Mouse (Mus musculus) midbrain, postnatal 0 days (tissue): ENCODE results near the gene Lrrc40. TPM values are rescaled to one million over a fixed set of nuclear protein-coding genes. Genes with fewer than 3 reads are reported as not detected.

ENCODE experiments used
- ATAC-seq: fragments of 200-750 bp; cut with Nextera tagmentation; 2 replicates; pipeline ENCODE4 v1.8.0; 2017; ENCODE audit warnings: moderate number of reproducible peaks, mild to moderate bottlenecking, moderate TSS enrichment, moderate library complexity; ENCODE audit not compliant: low FRiP score
- DNase-seq: peaks from one replicate; pipeline ENCODE4 v3.0.0-alpha.2; 2015; ENCODE audit warnings: low spot score
- H3K27ac ChIP-seq: fragments of 300-500 bp; sonication (generic); 2 replicates; pipeline ENCODE4 v1.5.1; 2014; ENCODE audit warnings: low read depth, mild to moderate bottlenecking, low read length, mixed read lengths
- H3K27me3 ChIP-seq: fragments of 300-500 bp; sonication (generic); 2 replicates; pipeline ENCODE4 v1.6.1; 2014; ENCODE audit warnings: low read length, control low read depth, mixed read lengths; ENCODE audit not compliant: insufficient read depth
- H3K36me3 ChIP-seq: fragments of 300-500 bp; sonication (generic); 2 replicates; pipeline ENCODE4 v1.6.1; 2014; ENCODE audit warnings: low read length, control low read depth, mixed read lengths; ENCODE audit not compliant: insufficient read depth
- H3K4me1 ChIP-seq: fragments of 300-500 bp; sonication (generic); 2 replicates; pipeline ENCODE4 v1.6.1; 2014; ENCODE audit warnings: mild to moderate bottlenecking, control low read depth, antibody characterized with exemption, low read length, mixed read lengths; ENCODE audit not compliant: insufficient read depth
- H3K4me2 ChIP-seq: fragments of 300-500 bp; sonication (generic); 2 replicates; pipeline ENCODE4 v1.6.1; 2014; ENCODE audit warnings: low read depth, mild to moderate bottlenecking, low read length, mixed read lengths; ENCODE audit not compliant: poor library complexity, severe bottlenecking
- H3K4me3 ChIP-seq: fragments of 300-500 bp; sonication (generic); 2 replicates; pipeline ENCODE4 v1.5.1; 2014; ENCODE audit warnings: low read depth, mild to moderate bottlenecking, low read length, moderate library complexity
- H3K9ac ChIP-seq: fragments of 300-500 bp; sonication (generic); replicated peaks from 2 replicates; pipeline ENCODE4 v1.6.1; 2014; ENCODE audit warnings: mild to moderate bottlenecking, low read length, moderate library complexity, mixed read lengths; ENCODE audit not compliant: poor library complexity, severe bottlenecking
- H3K9me3 ChIP-seq: fragments of 300-500 bp; sonication (generic); 2 replicates; pipeline ENCODE4 v1.6.1; 2016; ENCODE audit warnings: low read length, control low read depth
- CTCF ChIP-seq: IDR thresholded peaks from 2 replicates; pipeline ENCODE4 v1.5.1; 2016; ENCODE audit warnings: antibody characterized with exemption, mild to moderate bottlenecking
- WGBS: fragments of 180-500 bp; shearing (Covaris S2); extraction: QIAGEN DNeasy Blood & Tissue Kit; methylation state at CpG from one replicate; pipeline ENCODE4 v1.1.7; 2014; 5-methylcytosine and 5-hydroxymethylcytosine counted together
- polyA plus RNA-seq: library from polyadenylated mRNA; unstranded; fragments of >200 nt; fragmentation: Nextera tagmentation; extraction: Ambion mirVana; gene quantifications from 2 replicates; pipeline ENCODE4 v1.2.1, GENCODE M21; 2015
- total RNA-seq: library from RNA; depleted of rRNA; stranded (reverse); fragments of >200 nt; gene quantifications from 2 replicates; pipeline ENCODE4 v1.2.3, GENCODE M21; 2014; rRNA removed

The Lrrc40 gene
- total and polyA plus RNA-seq, 2 experiments from 2014 or later = 44.3 to 52.9 TPM

DNA sequence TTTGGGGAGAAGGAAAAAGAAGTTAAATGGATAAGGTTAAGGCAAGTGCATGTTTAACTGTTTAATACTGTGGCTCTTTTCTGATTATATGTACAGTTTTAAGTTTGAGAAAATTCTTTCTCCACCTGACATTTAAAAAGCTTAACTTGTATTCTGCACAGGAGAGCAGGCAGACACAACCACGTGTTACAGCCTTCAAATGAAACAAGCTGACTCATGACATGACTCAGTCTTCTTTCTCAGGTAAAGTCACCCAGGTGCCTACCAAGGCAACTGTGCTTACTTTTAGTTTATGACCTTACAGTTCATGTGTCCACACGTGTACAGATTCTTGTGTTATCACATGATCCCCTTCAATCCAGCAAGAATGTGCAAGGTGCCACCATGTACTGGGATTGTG lies 67.0 kb downstream of the Lrrc40 start:
- no peaks in the 10 kb centered on the region for H3K27me3 ChIP-seq
- no peak for TF ChIP-seq CTCF
- H3K4me3 ChIP-seq = no peak overlapping the region
- H3K9me3 ChIP-seq = no peaks in the 10 kb centered on the region
- DNase-seq (no peak), ATAC-seq (no peak)
- no peak overlapping the region for H3K4me2 ChIP-seq
- peaks cover 8% of the 10 kb centered on the region; the same call in 1 of the 2 replicates for H3K36me3 ChIP-seq
- H3K4me1 ChIP-seq = no peaks in the 10 kb centered on the region
- 71% methylated on average over 2 of the region's 2 CpGs for WGBS
- H3K27ac ChIP-seq = no peak overlapping the region
- no peak overlapping the region for H3K9ac ChIP-seq

DNA sequence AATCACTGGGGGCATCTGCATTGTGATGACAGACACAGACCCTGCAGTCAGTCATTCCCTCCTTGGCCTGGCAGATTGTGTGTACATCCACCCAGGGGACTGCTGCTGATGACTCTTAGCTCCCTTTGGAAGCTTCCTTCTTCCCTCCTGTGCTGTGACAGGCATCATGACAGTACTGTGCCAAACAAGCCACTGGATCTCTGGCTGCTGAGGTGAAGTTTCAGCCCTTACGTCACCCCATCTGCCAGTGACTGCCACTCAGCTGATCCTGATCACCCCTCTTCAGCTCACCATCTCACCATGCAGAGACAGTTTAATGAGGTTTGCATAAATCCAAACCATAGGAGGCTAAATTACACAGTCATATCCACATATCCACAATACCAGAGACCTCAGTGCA lies 68.8 kb downstream of the Lrrc40 start:
- H3K9me3 ChIP-seq = no peaks in the 10 kb centered on the region
- H3K4me3 ChIP-seq = no peak overlapping the region
- ATAC-seq = 0 out of 2 replicates have a peak, but pooled peaks have one; percentile 38
- no peak overlapping the region for H3K27ac ChIP-seq
- H3K4me2 ChIP-seq = no peak overlapping the region
- H3K36me3 ChIP-seq = peaks cover 8% of the 10 kb centered on the region; the same call in 1 of the 2 replicates
- H3K27me3 ChIP-seq = no peaks in the 10 kb centered on the region
- no peaks in the 10 kb centered on the region for H3K4me1 ChIP-seq
- TF ChIP-seq CTCF = no peak
- DNase-seq = peak; percentile 18
- 77% methylated on average over 1 of the region's 1 CpGs for WGBS
- H3K9ac ChIP-seq = no peak overlapping the region

Other genes starting within 250 kb of the Lrrc40 start
- gene Cth, start 111.6 kb upstream of the Lrrc40 start, total RNA-seq = 2.5 and 4.0 TPM in 2 replicates
- gene Cth, start 111.6 kb upstream of the Lrrc40 start, polyA plus RNA-seq = 1.5 and 2.0 TPM in 2 replicates
- 31.6 and 40.5 TPM in 2 replicates for gene Ankrd13c, start 89.4 kb upstream of the Lrrc40 start, total RNA-seq
- 21.0 and 26.2 TPM in 2 replicates for gene Ankrd13c, start 89.4 kb upstream of the Lrrc40 start, polyA plus RNA-seq
- gene Srsf11, start within 50 bp of the Lrrc40 start, total RNA-seq = 187 and 231 TPM in 2 replicates
- 152 and 188 TPM in 2 replicates for gene Srsf11, start within 50 bp of the Lrrc40 start, polyA plus RNA-seq